Mouse (Mus musculus) heart, embryonic 11.5 days (tissue): ENCODE data around the gene Hist1h2ak. TPM values are rescaled to one million over a fixed set of nuclear protein-coding genes. Genes with fewer than 3 reads are reported as not detected.
A peak's percentile ranks its signal among the peaks of the same experiment; 100 is the strongest.
"Not testable (repeated sequence)": the region's sequence is repeated elsewhere in the genome, so short reads cannot be mapped to it uniquely, and the experiment has no call there.

Experiments used
- ATAC-seq: fragments of 200-750 bp; cut with Nextera tagmentation; replicated peaks from 2 replicates; pipeline ENCODE4 v1.8.0; 2017; ENCODE audit warnings: moderate library complexity; ENCODE audit not compliant: insufficient number of reproducible peaks, low FRiP score, low TSS enrichment
- H3K27ac ChIP-seq: fragments of 300-500 bp; sonication (generic); 2 replicates; pipeline ENCODE4 v1.5.1; 2014; ENCODE audit warnings: mild to moderate bottlenecking, low read depth, low read length
- H3K27me3 ChIP-seq: fragments of 300-500 bp; sonication (generic); 2 replicates; pipeline ENCODE4 v1.6.1; 2014; ENCODE audit warnings: mild to moderate bottlenecking, low read length, mixed read lengths; ENCODE audit not compliant: control insufficient read depth, insufficient read depth
- H3K36me3 ChIP-seq: fragments of 300-500 bp; sonication (generic); 2 replicates; pipeline ENCODE4 v1.6.1; 2014; ENCODE audit warnings: mild to moderate bottlenecking, low read length, moderate library complexity, mixed read lengths; ENCODE audit not compliant: control insufficient read depth, insufficient read depth
- H3K4me1 ChIP-seq: fragments of 300-500 bp; sonication (generic); 2 replicates; pipeline ENCODE4 v1.6.1; 2014; ENCODE audit warnings: low read length; ENCODE audit not compliant: control insufficient read depth, insufficient read depth
- H3K4me2 ChIP-seq: fragments of 300-500 bp; sonication (generic); 2 replicates; pipeline ENCODE4 v1.6.1; 2014; ENCODE audit warnings: mild to moderate bottlenecking, moderate library complexity
- H3K4me3 ChIP-seq: fragments of 300-500 bp; sonication (generic); 2 replicates; pipeline ENCODE4 v1.5.1; 2014; ENCODE audit warnings: low read depth, low read length
- H3K9ac ChIP-seq: fragments of 300-500 bp; sonication (generic); 2 replicates; pipeline ENCODE4 v1.6.1; 2014; ENCODE audit warnings: mild to moderate bottlenecking, low read depth, low read length, moderate library complexity
- H3K9me3 ChIP-seq: fragments of 300-500 bp; sonication (generic); replicated peaks from 2 replicates; pipeline ENCODE4 v1.6.1; 2016; ENCODE audit warnings: low read length; ENCODE audit not compliant: control insufficient read depth
- WGBS: fragments of 180-500 bp; shearing (Covaris S2); extraction: QIAGEN DNeasy Blood & Tissue Kit; methylation state at CpG from one replicate; pipeline ENCODE4 v1.1.7; 2014; ENCODE audit not compliant: insufficient replicate concordance; 5-methylcytosine and 5-hydroxymethylcytosine counted together
- polyA plus RNA-seq: library from polyadenylated mRNA; unstranded; fragments of >200 nt; fragmentation: Nextera tagmentation; extraction: Ambion mirVana; gene quantifications from 2 replicates; pipeline ENCODE4 v1.2.1, GENCODE M21; 2014

The Hist1h2ak gene
- polyA plus RNA-seq, 1 experiment from 2014 or later: 3.1 TPM

GRCm38 (mm10) chr13:21751827-21752226 is 1.8 kb downstream of the Hist1h2ak start:
- H3K36me3 ChIP-seq: no peaks in the 10 kb centered on the region
- ATAC-seq: no peak
- H3K4me2 ChIP-seq: peak overlapping the region; percentile 62; the same call in 1 of the 2 replicates
- H3K27me3 ChIP-seq: no peaks in the 10 kb centered on the region
- peaks cover 13% of the 10 kb centered on the region for H3K4me1 ChIP-seq
- H3K9me3 ChIP-seq: no peaks in the 10 kb centered on the region
- H3K27ac ChIP-seq: peak overlapping the region; percentile 85
- H3K4me3 ChIP-seq: no peak overlapping the region
- WGBS: 39% methylated on average over 3 of the region's 3 CpGs
- peak overlapping the region; percentile 22; the same call in 1 of the 2 replicates for H3K9ac ChIP-seq

GRCm38 (mm10) chr13:21751417-21751816 is 2.2 kb downstream of the Hist1h2ak start:
- ATAC-seq: no peak
- H3K27ac ChIP-seq: peak overlapping the region; percentile 85; the same call in 1 of the 2 replicates
- H3K27me3 ChIP-seq: no peaks in the 10 kb centered on the region
- H3K36me3 ChIP-seq: no peaks in the 10 kb centered on the region
- H3K9ac ChIP-seq: no peak overlapping the region; the same call in 1 of the 2 replicates
- no peaks in the 10 kb centered on the region for H3K9me3 ChIP-seq
- H3K4me1 ChIP-seq: peaks cover 13% of the 10 kb centered on the region
- no peak overlapping the region for H3K4me2 ChIP-seq
- H3K4me3 ChIP-seq: no peak overlapping the region

- peak within 1 kb of the TSS; percentile 72 for H3K9ac ChIP-seq
- peaks cover 13% of the 10 kb centered on the region for H3K4me1 ChIP-seq
- H3K27me3 ChIP-seq, H3K9me3 ChIP-seq, H3K36me3 ChIP-seq: not testable (repeated sequence)
- peak within 1 kb of the TSS; percentile 79 for H3K4me2 ChIP-seq
- H3K4me3 ChIP-seq: peak within 1 kb of the TSS; percentile 57
- under 1% methylated on average over 45 of the region's 56 CpGs for WGBS
- peak; percentile 85 for ATAC-seq
- H3K27ac ChIP-seq: peak within 1 kb of the TSS; percentile 91
Observed at GRCm38 (mm10) chr13:21750159-21751017, 3.2 kb downstream of the Hist1h2ak start, which contains the start of gene Hist1h4k. Hist1h4k (minus strand) TSS chr13:21750505.

- H3K4me1 ChIP-seq: peaks cover 13% of the 10 kb centered on the region
- H3K27me3 ChIP-seq: no peaks in the 10 kb centered on the region
- H3K4me3 ChIP-seq: peak overlapping the region; percentile 57
- ATAC-seq: no peak
- peak overlapping the region; percentile 79 for H3K4me2 ChIP-seq
- no peaks in the 10 kb centered on the region for H3K36me3 ChIP-seq
- WGBS: 6% methylated on average over 5 of the region's 5 CpGs
- peak overlapping the region; percentile 79 for H3K27ac ChIP-seq
- H3K9me3 ChIP-seq: no peaks in the 10 kb centered on the region
- H3K9ac ChIP-seq: peak overlapping the region; percentile 72
Observed at GRCm38 (mm10) chr13:21749387-21750158, 4.1 kb downstream of the Hist1h2ak start.

GRCm38 (mm10) chr13:21745006-21745405 is 8.6 kb downstream of the Hist1h2ak start:
- WGBS: 77% methylated on average over 1 of the region's 1 CpGs
- Histone ChIP-seq H3K9ac (no peak overlapping the region), H3K4me2 (no peak overlapping the region), H3K27me3 (no peaks in the 10 kb centered on the region), H3K9me3 (no peaks in the 10 kb centered on the region), H3K36me3 (no peaks in the 10 kb centered on the region), H3K4me1 (peaks cover 3% of the 10 kb centered on the region; the same call in 1 of the 2 replicates), H3K27ac (no peak overlapping the region), H3K4me3 (no peak overlapping the region)
- no peak for ATAC-seq

GRCm38 (mm10) chr13:21734906-21735767 is 18.5 kb downstream of the Hist1h2ak start, which contains the start of gene Hist1h4j:
Hist1h4j (plus strand) TSS chr13:21735064.
- not testable (repeated sequence) for H3K9me3 ChIP-seq, H3K36me3 ChIP-seq, H3K27me3 ChIP-seq, H3K4me1 ChIP-seq
- peak; percentile 91 for ATAC-seq
- H3K4me3 ChIP-seq: peak within 1 kb of the TSS; percentile 51
- under 1% methylated on average over 39 of the region's 56 CpGs for WGBS
- H3K4me2 ChIP-seq: peak within 1 kb of the TSS; percentile 78
- peak within 1 kb of the TSS; percentile 79 for H3K9ac ChIP-seq
- peak within 1 kb of the TSS; percentile 95 for H3K27ac ChIP-seq

GRCm38 (mm10) chr13:21734010-21734905 is 19.4 kb downstream of the Hist1h2ak start:
- Histone ChIP-seq H3K4me3 (peak overlapping the region; percentile 51), H3K36me3 (no peaks in the 10 kb centered on the region), H3K9me3 (no peaks in the 10 kb centered on the region), H3K27me3 (no peaks in the 10 kb centered on the region), H3K27ac (peak overlapping the region; percentile 95), H3K4me1 (no peaks in the 10 kb centered on the region), H3K9ac (peak overlapping the region; percentile 79), H3K4me2 (peak overlapping the region; percentile 78)
- peak; percentile 69 for ATAC-seq
- WGBS: under 1% methylated on average over 21 of the region's 21 CpGs
